Mouse (Mus musculus) ES-E14 (cell line): ENCODE data around the gene Kif26b.

Experiments
- MAFK ChIP-seq: IDR thresholded peaks from 2 replicates; pipeline ENCODE4 v1.6.1; 2014; ENCODE audit warnings: mild to moderate bottlenecking, low read depth, low read length, inconsistent platforms; ENCODE audit not compliant: insufficient read depth
- ZNF384 ChIP-seq: IDR thresholded peaks from 2 replicates; pipeline ENCODE4 v1.6.1; 2012; ENCODE audit warnings: low read depth, low read length, inconsistent platforms

- no peak for TF ChIP-seq ZNF384
- no peak for TF ChIP-seq MAFK
Observed at GRCm38 (mm10) chr1:178700102-178700501, 171.2 kb downstream of the Kif26b start.
